Mouse (Mus musculus) cerebellum, postnatal 14 days (tissue): ENCODE results near the gene Btbd35f22.
"Not testable (repeated sequence)": the region's sequence is repeated elsewhere in the genome, so short reads cannot be mapped to it uniquely, and the experiment has no call there.

Source experiments
- DNase-seq, 2 experiments: peaks; one replicate each; pipeline ENCODE4 v3.0.0; 2021; ENCODE audit warnings: mixed read lengths in 2 of 2

The Btbd35f22 gene

GRCm38 (mm10) chrX:32047529-32047928, at the start of gene Btbd35f22:
Gene Btbd35f22 (plus strand): TSS chrX:32047829.
- not testable (repeated sequence) for DNase-seq
